Mouse (Mus musculus) cortical plate, adult 2 months (tissue): ENCODE measurements at regions not wholly inside any gene's neighbourhood (a gene's known extent, or its start where the extent isn't known, plus 50 kb on each side); places are given as distances from the start of the nearest gene placed in this dataset.

Source experiments
- CTCF ChIP-seq: fragments of 200-500 bp; IDR thresholded peaks from 2 replicates; pipeline ENCODE4 v1.5.1; 2011; ENCODE audit warnings: mild to moderate bottlenecking, control low read depth, low read length; ENCODE audit not compliant: insufficient read depth; ENCODE audit errors: extremely low read depth
- POLR2A ChIP-seq: fragments of 200-500 bp; IDR thresholded peaks from 2 replicates; pipeline ENCODE4 v1.6.1; 2011; ENCODE audit warnings: mild to moderate bottlenecking, low read length, control low read depth; ENCODE audit not compliant: insufficient read depth; ENCODE audit errors: extremely low read depth

GRCm38 (mm10) chr3:15016621-15017020 is 130.5 kb downstream of the Car2 start:
- TF ChIP-seq CTCF (no peak), POLR2A (no peak)
